Mouse (Mus musculus) kidney, postnatal 4 days (tissue): ENCODE results near the gene Tnxb.

ENCODE experiments used
- DNase-seq, 2 experiments: peaks; one replicate each; pipeline ENCODE4 v3.0.0; 2021; ENCODE audit warnings: mixed read lengths in 2 of 2

Tnxb gene

DNA sequence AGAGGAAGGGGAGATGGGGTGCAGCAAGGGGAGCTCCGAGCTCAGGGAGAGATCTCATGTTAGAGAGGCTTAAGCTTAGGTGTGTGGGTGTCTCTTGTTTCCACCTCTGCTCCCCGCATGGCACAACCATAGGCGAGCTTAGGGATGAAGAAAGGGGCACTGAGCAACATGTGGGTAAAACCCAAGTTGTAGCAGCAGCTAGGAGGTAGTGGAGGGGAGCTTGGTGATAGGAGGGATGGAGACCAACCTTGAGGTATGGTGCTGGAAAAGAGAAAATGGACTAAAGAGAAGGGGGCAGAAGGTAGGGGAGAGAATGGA, 10.5 kb upstream of the Tnxb start:
- DNase-seq: no peak

DNA sequence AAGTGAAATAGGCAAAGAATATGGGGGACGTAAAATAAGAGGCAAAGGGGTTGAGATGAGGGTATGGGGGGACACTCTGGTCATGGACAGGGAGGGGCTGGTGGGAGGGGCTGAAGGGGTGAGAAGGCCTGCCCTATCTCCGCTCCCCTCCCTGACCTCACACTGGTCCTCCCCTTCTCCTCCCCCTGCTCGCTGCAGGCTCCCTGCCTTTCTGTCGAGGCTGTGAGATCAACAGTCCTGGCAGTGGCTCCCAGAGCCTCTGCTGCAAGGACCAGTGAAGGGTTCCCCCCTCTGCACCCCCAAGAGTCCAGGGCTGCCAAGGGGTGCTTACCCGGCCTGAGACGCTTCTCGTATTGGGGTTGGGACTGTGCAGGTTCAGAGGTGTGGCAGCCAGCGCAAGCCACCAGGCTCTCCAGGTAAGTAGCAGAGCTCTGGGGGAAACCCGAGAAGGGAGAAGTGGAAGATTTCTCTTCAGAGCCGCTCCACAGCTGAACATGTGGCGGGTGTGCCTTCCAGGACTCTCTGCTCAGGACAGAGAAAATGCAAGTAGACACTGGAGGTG, 10.0 kb upstream of the Tnxb start:
- peak in 1 of 2 experiments; percentile 19 for DNase-seq

DNA sequence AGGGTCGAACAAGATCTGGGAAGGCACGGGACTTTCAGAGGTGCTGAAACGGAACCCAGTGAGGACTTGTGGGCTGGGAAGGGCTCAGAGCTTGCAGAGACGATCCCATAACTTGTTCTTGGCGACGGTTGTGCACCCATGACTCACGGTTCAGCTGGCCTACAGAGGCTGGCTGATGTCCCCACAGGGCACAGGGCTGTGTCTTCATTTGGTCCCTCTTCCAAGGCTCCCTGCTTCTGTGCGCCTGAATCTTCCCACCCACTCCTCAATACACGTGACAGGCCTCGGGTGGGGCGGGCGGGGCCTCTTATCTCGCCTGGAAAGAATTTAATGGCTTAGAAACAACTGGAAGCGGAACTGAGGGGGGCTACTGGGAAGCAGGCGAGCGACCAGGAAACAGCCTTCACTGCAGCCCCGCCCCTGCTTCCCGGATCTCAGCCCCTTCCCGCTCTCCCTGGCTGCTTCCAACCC, 9.2 kb upstream of the Tnxb start:
- peak; percentile 67 to 79 for DNase-seq

DNA sequence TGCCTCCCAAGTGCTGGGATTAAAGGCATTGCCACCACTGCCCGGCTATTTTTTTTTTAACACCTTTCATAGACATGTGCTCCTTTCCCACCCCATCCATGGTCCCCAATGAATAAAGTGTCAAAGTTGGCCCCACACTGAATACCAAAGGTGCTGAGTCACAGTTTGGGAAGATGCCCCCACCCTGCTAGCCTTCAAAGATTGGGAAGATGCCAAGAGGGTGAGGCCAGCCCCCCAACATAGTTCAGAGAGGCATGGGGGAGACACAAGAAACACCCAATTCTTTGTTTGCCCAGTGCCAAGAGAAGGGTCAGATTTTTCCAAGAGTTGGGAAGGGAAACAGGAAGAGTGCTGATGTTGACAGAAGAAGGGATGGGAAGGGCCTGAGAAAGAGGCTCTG, 7.9 kb upstream of the Tnxb start:
- DNase-seq: no peak

DNA sequence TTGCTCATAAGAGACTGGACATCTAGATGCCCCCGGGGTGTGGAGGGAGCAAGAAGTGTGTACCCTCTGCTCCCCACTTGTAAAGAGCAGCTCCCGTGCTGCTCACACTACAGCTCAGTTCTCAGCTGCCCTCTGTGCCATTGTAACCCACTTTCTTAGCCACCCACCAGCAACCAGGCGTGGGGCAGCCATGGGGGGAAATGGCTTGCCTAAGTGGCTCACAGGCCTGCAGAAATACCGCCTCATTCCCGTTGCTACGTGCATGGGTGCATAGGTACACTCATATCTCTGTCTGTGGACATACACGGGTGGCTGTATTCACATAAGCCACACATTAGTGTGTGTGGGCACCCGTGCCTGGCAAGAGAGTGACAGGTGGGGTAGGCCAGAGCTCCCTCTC, 7.4 kb upstream of the Tnxb start:
- DNase-seq: no peak

DNA sequence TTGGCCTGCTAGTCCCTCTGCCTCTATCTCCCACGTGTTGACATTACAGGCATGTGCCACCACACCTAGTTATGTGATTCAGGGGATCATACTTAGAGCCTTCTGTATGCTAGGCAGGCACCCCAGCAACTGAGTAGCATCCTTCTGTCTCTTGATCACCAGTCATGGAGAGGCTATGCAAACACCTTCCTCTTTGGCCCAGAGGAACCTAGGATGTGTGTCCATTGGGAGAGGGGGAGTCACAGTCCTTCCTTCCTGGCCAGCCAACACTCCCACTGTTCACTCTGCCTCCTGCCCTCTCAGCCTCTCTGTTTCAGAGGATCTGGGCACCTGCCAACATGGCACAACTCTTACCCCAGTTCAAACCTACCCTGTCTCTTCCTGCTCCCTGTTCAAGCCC, 6.8 kb upstream of the Tnxb start:
- no peak for DNase-seq

DNA sequence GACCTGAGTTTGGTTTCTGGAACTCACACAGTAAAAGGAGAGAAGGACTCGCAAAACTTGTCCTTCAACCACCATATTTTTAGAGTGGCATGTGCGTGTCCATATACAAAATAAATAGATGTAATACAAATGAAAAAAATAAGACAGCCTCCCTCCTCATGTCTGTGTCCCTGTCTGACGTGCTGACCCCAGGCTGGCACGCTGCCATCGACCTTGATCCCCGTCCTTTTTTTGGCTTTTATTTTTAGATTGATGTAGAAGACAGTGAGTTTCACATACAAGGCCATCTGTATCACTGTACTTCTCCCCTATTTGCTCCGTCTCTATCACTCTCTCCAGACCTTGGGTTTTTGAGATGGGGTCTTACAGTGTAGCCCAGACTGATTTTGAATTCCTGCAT, 5.9 kb upstream of the Tnxb start:
- no peak for DNase-seq

DNA sequence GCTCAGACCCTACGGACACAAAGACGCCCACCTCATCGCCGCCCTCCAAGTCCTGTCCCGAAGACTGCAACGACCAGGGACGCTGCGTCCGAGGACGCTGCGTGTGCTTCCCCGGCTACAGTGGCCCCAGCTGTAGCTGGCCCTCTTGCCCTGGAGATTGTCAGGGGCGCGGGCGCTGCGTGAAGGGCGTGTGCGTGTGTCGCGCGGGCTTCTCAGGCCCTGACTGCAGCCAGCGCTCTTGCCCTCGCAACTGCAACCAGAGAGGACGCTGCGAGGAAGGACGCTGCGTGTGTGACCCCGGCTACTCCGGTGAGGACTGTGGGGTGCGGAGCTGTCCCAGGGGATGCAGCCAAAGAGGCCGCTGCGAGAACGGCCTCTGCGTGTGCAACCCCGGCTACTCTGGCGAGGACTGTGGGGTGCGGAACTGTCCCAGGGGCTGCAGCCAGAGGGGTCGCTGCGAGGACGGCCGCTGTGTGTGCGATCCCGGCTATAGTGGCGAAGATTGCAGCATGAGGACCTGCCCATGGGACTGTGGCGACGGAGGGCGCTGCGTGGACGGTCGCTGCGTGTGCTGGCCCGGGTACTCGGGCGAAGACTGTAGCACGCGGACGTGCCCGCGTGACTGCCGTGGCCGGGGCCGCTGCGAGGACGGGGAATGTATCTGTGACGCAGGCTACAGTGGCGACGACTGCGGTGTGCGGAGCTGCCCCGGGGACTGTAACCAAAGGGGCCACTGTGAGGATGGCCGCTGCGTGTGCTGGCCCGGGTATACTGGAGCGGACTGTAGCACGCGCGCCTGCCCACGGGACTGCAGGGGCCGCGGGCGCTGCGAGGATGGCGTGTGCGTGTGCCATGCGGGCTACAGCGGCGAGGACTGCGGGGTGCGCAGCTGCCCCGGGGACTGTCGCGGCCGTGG, 1.1 kb downstream of the Tnxb start:
- DNase-seq: peak; percentile 54 to 60

DNA sequence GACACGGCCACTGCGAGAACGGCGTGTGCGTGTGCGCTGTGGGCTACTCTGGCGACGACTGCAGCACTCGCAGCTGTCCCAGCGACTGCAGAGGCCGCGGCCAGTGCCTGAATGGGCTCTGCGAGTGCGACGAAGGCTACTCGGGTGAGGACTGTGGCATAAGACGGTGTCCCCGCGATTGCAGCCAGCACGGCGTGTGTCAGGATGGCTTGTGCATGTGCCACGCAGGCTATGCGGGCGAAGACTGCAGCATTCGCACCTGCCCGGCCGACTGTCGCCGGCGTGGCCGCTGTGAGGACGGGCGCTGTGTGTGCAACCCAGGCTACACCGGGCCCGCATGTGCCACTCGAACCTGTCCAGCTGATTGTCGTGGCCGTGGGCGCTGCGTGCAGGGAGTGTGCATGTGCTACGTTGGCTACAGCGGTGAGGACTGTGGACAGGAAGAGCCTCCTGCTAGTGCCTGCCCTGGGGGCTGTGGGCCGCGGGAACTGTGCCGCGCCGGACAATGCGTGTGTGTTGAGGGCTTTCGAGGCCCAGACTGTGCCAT, 2.0 kb downstream of the Tnxb start:
- peak in 1 of 2 experiments; percentile 19 for DNase-seq

DNA sequence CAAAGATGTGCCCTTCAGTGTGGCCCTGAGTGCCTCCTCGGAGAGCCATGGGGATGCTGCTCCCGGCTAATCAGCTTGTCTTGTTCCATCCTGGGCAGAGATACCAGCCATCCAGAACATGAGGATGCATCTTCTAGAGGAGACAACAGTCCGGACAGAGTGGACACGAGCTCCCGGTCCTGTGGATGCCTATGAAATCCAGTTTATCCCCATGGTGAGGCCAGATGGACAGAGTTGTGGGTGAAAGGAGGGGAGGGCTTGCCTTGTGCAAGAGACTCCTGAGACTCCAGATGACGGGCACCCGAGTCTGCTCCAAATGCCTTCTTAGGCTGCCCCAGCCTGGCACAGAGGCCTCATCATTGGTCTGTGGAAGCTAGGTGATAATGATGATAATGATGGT, 2.8 kb downstream of the Tnxb start:
- no peak for DNase-seq

DNA sequence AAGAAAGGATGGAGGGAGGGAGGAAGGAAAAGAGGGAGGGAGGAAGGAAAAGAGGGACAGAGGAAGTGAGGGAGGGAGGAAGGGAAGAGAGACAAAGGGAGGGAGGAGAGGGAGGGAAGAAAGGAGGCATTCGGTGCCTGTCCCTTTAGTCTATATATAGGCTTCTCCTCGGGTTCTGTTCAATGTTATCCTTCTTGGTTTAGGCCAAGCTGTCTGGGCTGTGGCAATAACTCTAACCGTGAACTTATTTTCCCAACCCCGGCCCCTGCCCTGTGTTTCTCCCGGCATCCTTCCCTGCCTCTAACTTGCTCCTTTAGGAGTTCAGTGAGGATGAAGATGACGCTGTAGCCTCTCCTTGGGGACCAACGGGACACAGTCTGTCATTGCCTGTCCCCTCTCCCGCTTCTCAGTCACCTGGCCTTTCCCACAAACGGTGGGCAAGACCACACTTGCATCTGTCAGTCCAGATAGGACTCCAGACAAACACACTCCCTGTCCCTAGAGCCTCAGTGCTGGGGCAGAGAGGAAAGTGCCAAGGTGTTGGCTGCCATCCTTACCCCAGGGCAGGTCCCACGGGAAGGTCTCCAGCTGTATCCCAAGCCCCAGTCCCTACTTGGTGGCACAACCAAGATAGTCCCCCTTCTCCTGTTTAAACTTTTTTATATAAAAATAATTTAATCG, 4.3 kb downstream of the Tnxb start:
- no peak for DNase-seq

DNA sequence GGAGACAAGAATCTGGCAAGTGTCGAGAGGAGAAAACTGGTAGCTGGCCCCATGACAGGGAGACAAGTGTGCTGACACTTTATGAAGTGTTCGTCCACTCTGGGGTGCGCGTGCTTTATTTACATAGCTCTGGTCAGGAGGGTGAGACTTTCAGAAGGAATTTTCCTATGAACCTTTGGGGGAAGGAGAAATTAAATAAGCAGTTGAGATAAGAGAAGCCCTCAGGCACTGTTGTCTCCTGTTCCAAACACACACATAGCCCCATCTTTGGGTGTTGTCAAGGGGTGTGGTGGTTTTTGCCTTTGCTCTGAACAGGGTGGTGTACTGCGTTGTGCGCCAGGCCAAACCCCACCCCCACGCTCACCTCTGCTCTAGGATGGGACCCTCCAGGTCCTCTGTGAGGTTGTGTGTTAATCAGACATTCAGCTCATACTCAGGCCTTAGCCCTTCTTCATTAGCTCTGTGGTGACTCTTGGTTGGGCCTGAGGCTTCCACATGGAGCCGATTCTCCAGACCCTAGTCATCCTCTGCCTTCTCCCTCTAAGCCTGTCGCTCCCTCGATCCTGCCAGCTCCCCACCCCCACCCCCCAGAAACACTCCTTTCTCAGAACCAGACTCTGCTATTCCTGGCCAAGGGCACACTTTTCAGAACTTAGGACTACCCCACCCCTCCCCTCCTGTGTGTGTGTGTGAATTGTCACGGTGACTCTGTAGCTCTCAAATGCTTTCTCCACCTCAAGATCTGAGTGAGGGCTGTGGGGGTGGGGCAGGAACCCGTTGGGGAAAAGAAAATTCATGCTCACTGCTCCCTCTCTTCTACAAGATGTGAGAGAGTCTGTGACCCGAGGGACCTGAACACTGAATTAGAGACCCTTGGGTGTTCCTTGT, 5.1 kb downstream of the Tnxb start:
- no peak for DNase-seq

DNA sequence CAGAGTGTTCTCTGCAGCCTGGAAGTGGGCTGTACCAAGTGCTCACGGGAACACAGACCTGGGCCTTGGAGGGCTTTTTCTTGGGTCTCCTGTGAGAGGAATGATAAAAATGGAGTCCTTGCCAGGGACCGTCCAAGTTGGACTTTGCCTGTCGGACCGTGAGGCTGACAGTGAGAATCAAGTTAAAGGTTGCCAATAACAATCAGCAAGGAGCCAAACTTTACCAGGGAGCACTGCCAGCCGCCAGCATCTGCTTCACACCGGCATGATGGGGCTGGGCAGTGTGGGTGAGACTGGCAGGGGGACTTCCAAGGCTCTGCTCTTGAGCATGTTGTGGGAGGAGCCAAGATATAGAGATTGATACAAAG, 5.7 kb downstream of the Tnxb start:
- DNase-seq: no peak

DNA sequence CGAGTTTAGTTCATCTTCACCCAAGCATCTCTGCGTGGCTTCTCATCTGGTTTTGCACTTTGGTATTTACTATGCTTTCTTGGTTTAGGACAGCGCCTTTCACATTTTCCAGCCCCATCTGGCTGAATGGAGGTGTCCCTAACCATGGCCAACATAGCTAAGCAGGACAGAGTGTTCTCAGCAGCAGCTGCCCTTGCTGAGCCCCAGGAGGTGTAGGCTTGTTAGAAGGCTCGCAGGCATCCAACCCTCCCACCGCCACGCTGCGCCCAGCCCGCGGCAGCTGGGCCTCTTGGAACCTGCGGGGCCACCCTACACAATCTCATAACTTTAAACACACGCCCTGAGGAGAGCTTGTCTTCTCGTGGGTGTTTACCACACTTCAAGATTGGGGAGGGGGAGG, 6.3 kb downstream of the Tnxb start:
- DNase-seq: no peak

DNA sequence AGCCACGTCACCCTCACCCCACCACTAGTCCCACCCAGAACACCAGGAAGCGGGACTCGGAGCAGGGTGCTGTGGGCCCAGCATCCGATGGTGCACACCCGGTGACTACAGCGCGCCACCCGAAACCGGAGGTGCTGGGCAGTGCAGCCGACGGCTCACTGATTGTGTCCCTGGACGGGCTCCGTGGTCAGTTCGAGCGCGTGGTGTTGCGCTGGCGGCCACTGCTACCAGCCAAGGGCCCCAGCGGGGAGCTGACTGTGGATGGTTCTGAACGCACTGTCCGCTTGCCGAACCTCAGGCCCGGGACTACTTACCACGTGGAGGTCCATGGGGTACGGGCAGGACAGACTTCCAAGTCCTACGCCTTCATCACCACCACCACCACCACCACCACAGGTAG, 9.9 kb downstream of the Tnxb start:
- DNase-seq: no peak

DNA sequence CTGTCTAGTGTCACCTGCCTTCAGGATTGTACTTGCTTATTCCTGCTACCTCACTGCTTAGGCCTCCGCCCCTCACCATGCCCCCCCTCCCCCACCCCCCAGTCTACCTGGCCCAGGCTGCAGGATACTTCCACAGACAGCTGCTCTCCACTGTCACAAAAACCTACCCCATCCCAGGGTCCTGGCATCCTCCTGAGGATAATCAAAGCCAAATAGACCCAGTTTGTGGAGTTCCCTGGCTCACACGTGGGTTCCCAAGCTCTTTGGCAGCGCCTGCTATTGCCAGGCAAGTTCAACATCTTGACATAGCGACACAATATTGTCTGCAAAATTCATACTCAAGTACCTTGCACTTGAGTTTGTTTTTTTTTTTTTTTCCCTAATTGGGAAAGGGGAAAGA, 10.3 kb downstream of the Tnxb start:
- no peak for DNase-seq

DNA sequence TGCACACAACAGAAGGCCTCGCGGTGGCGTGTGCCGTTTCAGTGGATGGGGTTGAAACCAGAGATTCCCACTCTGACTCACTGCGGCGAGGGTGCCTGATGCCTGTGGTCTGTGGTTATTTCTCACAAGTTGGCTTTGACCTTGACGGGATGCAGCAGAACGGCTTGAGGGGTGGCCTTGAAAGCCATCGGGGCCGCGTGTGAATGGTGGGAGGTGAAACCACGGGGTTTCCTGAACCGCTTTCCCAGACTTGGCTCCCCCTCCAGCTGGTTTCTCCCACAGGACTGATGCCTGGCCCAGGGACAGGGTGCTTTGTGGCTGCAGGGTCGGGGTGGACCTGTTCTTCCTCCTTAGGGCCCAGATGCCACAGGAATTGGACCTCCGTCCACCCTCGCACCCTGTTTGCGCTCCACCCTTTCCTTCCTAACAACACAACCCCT, 10.8 kb downstream of the Tnxb start:
- DNase-seq: peak; percentile 39 to 49

DNA sequence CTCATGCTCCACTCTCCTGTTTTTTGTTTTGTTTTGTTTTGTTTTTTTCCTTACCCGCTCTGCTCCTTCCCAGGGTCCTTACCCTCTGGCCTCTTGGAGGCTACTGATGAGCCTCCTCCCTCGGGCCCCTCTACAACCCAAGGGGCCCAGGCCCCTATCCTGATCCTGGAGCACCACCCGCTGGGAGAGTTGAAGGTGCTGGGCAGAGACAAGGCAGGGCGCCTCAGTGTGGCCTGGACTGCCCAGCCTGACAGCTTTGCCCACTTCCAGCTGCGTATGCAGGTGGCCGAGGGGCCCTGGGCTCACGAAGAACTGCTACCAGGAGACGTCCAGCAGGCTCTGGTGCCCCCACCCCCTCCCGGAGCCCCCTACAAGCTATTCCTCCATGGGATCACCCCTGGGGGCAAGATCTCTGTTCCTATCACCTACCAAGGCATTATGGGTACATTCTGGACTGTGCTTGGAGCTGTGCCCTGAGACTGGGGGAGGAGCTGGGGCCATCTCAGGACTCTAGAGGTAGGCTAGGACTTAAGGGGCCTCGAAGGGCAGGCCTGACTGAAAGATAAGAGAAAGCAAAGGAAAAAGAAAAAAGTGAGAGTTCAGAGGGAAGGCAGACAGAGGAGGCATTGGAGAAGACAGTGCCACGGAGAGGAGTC, 11.7 kb downstream of the Tnxb start:
- DNase-seq: peak in 1 of 2 experiments; percentile 41

DNA sequence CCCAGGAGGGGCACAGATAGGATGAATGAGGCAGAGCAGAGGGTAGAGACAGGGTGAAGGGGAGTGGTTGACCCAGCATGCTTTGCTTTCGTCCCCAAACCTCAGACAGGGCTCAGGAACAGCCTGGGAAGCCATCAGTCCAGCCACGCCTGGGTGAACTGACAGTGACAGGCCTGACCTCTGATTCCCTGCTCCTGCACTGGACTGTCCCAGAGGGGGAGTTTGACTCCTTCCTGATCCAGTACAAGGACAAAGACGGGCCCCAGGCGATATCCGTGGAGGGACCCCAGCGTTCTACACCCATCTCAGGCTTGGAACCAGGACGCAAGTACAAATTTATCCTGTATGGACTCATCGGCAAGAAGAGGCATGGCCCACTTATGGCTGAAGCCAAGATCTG, 12.8 kb downstream of the Tnxb start:
- no peak for DNase-seq

DNA sequence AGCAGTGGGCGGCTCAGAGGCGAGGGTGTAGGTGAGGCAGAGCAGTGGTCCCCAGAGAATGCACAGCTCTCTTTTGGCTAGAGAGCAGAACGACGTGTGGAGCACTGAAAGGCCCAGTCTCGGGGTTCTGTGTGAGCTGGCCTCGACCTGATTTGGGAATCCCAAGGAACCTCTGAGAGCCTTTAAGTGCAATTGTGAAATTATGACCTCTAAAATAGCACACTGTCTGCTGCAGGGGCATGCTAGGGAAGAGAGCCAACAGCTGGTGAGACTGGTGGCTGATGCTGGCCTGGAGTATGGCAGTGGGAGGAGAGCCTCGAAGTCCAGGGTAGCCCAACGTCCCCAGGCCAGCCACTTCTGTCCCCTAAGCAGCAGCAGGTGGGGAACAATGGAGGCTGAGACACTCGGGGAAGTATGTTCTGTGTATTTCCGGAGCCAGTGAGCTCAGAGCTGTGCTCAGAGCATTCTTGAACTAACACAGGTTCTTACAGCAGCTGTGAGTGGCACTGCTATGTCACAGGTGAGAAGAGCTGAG, 13.4 kb downstream of the Tnxb start:
- no peak for DNase-seq

DNA sequence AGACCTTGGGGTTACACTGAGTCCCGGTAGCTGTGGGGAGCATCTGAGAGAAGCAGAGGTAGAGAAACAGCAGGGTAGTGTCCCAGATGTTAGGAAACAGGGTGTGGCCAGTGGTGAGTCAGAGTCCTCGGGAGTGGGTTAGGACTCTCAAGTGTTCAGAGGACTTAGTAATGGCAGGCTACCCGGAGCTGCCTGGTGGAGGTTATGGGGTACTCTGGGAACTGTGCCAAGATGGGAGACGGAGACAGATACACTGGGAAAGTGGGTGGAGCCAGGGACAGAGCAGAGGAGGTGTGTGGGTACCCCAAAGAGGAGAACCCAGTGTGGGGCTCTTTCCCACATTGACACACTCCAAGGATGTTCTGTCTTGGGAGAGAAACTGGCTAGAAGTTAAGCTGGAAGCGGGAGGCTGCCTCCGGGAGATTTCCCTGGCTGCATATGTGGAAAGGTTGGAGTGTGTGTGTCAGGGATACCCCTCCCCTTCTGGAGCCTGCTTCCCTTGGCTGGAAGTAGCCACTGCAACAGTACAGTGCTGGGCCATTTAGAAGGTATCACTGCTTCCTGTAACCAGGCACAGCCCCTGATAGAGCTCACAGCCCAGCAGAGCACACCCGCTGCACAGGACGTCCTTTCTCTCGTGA, 14.0 kb downstream of the Tnxb start:
- DNase-seq: no peak
